Mouse (Mus musculus): ENCODE measurements at regions not wholly inside any gene's neighbourhood (a gene's known extent, or its start where the extent isn't known, plus 50 kb on each side); places are given as distances from the start of the nearest gene placed in this dataset.
A peak's percentile ranks its signal among the peaks of the same experiment; 100 is the strongest.

DNA sequence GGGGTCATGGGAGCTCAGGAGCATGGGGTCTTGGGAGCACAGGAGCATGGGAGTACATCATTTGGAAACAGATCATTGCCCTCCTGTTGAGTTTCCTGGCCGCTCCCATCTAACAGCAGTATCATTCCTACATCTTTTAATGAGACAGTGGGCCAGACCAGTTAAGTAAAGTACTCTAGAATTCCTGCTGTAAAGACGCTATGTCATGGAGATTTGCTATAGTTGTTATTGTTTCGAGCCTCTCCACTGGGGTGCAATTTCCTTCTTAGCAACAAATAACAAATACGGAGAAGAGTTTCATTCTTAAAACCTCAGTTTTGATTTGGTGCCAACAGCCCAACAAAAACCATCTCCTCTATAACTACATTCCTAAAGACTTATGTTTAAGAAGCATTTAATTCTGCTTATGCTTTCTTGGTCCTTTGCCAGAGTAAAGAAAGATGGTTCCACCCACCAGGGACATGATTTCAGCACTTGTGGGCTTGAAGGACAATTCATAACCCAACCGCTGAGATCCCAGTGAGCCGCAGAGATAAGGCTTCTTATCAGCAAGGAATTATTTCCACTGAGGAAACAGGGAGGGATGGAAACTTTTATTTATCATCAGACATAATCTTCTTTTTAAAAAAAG is 367.6 kb downstream of the Prdm2 start:
- Histone ChIP-seq H3K4me2 (no peak overlapping the region), H3K27ac (peak overlapping the region; percentile 49; the same call in 1 of the 2 replicates), H3K4me1 (peaks cover 6% of the 10 kb centered on the region), H3K4me3 (replicated peaks) (no peak overlapping the region), H3K36me3 (no peaks in the 10 kb centered on the region), H3K9ac (no peak overlapping the region), H3K27me3 (no peaks in the 10 kb centered on the region), H3K9me3 (replicated peaks) (no peaks in the 10 kb centered on the region)
- ATAC-seq (replicated peaks; ENCODE audit: low FRiP score), result no peak
- WGBS, result 62% methylated on average over 6 of the region's 6 CpGs

- Histone ChIP-seq H3K4me3 (replicated peaks) (no peak overlapping the region), H3K36me3 (no peaks in the 10 kb centered on the region), H3K27me3 (no peaks in the 10 kb centered on the region), H3K4me1 (peaks cover 1% of the 10 kb centered on the region), H3K27ac (no peak overlapping the region), H3K9ac (no peak overlapping the region), H3K4me2 (no peak overlapping the region), H3K9me3 (replicated peaks) (no peaks in the 10 kb centered on the region)
- ATAC-seq (replicated peaks; ENCODE audit: low FRiP score), result no peak
- 33% methylated on average over 4 of the region's 4 CpGs for WGBS
These were observed 373.3 kb downstream of the Prdm2 start for GRCm38 (mm10) chr4:142839540-142839939.

DNA sequence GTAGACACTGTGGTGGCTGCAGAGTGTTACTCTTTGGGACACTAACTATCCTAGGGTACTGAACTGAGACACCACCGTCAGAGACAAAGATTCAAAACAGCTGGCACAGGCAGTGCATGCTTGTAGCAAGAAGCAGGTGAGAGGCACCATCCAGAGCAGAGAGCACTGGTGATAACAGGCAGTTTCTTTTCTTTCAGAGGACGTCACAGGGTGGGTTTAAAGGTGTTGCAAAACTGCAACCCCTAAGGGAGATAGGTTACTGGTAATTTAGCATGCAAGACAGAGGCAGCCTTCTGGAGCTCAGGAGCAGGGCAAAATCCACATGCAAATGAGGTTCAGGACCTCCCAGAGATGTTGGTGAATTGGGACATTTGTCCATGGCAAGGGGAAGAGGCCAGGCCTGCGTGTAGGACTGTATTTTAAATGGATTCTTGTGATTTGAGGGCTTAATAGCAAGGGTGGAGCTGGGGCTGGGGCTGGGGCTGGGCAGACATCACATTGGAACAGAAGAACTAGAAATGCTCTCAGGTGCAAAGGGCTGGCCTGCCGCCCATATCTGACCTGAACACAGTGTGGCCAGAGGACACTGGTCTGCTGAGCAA is 374.3 kb downstream of the Prdm2 start:
- ATAC-seq (replicated peaks; ENCODE audit: low FRiP score), result no peak
- H3K4me3 ChIP-seq (replicated peaks), result no peak overlapping the region
- H3K27ac ChIP-seq, result no peak overlapping the region
- H3K9ac ChIP-seq, result no peak overlapping the region
- H3K36me3 ChIP-seq, result no peaks in the 10 kb centered on the region
- H3K4me2 ChIP-seq, result no peak overlapping the region
- 59% methylated on average over 4 of the region's 4 CpGs for WGBS
- H3K9me3 ChIP-seq (replicated peaks), result no peaks in the 10 kb centered on the region
- no peaks in the 10 kb centered on the region for H3K27me3 ChIP-seq
- H3K4me1 ChIP-seq, result no peaks in the 10 kb centered on the region

GRCm38 (mm10) chr4:142837636-142838035 is 375.2 kb downstream of the Prdm2 start:
- no peak overlapping the region for H3K9ac ChIP-seq
- H3K27me3 ChIP-seq, result no peaks in the 10 kb centered on the region
- ATAC-seq (replicated peaks; ENCODE audit: low FRiP score), result no peak
- H3K4me1 ChIP-seq, result no peaks in the 10 kb centered on the region
- no peaks in the 10 kb centered on the region for H3K9me3 ChIP-seq (replicated peaks)
- no peak overlapping the region for H3K4me3 ChIP-seq (replicated peaks)
- H3K27ac ChIP-seq, result no peak overlapping the region
- WGBS, result 75% methylated on average over 4 of the region's 4 CpGs
- no peak overlapping the region for H3K4me2 ChIP-seq
- H3K36me3 ChIP-seq, result no peaks in the 10 kb centered on the region

DNA sequence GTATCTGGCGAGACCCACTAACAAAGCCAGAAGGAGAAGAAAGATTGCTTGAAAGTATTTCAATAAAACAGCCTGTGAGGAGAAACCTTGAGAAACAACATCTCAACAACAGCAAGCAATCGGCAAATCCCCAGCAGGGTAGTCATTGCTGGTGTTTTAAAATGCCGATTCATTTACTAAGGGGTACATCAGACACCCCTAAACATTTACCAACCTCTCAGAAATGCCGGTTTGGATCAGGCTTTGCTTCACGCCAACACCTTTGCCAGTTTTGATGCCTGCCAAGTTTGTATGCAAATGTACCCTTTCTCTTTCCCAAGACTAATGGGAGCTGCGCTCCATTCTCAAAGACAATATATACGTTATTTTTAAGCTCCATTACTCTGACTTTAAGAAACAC is 383.1 kb downstream of the Prdm2 start:
- ATAC-seq (replicated peaks; ENCODE audit: low FRiP score), result no peak
- Histone ChIP-seq H3K27me3 (no peaks in the 10 kb centered on the region), H3K4me1 (peaks cover 9% of the 10 kb centered on the region; the same call in 1 of the 2 replicates), H3K36me3 (no peaks in the 10 kb centered on the region), H3K9me3 (replicated peaks) (no peaks in the 10 kb centered on the region), H3K4me3 (replicated peaks) (no peak overlapping the region), H3K4me2 (no peak overlapping the region), H3K9ac (no peak overlapping the region), H3K27ac (no peak overlapping the region)
- WGBS, result 83% methylated on average over 7 of the region's 7 CpGs

DNA sequence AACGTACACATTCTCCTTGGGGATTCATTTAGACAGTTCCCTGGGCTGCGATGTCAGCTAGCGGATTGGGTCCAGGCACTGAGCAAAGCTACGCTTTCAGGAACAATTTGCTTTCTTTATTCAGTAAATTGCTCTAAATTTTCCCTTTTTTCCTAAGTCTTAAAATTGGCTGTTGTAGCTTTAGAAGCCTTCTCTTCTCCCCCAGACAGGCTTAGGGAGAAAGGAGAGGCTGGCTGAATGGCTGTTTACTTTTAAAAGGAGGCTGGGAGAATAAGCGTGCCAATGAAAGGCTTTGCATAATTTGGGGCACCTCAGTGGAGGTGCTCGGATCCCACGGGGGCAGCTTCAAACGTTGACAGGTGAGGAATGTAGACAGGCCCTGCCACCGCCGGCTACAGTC is 383.8 kb downstream of the Prdm2 start:
- Histone ChIP-seq H3K9me3 (replicated peaks) (no peaks in the 10 kb centered on the region), H3K9ac (no peak overlapping the region), H3K36me3 (no peaks in the 10 kb centered on the region), H3K27me3 (no peaks in the 10 kb centered on the region), H3K27ac (no peak overlapping the region), H3K4me2 (no peak overlapping the region), H3K4me1 (peaks cover 9% of the 10 kb centered on the region; the same call in 1 of the 2 replicates), H3K4me3 (replicated peaks) (no peak overlapping the region)
- 36% methylated on average over 10 of the region's 10 CpGs for whole genome bisulfite sequencing
- no peak for ATAC-seq (replicated peaks; ENCODE audit: low FRiP score)

GRCm38 (mm10) chr4:142826250-142826893 is 386.4 kb downstream of the Prdm2 start:
- Histone ChIP-seq H3K4me3 (replicated peaks) (no peak overlapping the region), H3K9me3 (replicated peaks) (no peaks in the 10 kb centered on the region), H3K4me1 (peaks cover 9% of the 10 kb centered on the region; the same call in 1 of the 2 replicates), H3K36me3 (no peaks in the 10 kb centered on the region), H3K27ac (no peak overlapping the region), H3K9ac (no peak overlapping the region), H3K4me2 (peak overlapping the region; percentile 35), H3K27me3 (no peaks in the 10 kb centered on the region)
- 37% methylated on average over 13 of the region's 13 CpGs for WGBS
- 0 out of 2 replicates have a peak, but pooled peaks have one; percentile 62 for ATAC-seq (replicated peaks; ENCODE audit: low FRiP score)

- Histone ChIP-seq H3K27ac (no peak overlapping the region), H3K9ac (no peak overlapping the region), H3K4me3 (replicated peaks) (no peak overlapping the region), H3K4me1 (peaks cover 9% of the 10 kb centered on the region; the same call in 1 of the 2 replicates), H3K9me3 (replicated peaks) (no peaks in the 10 kb centered on the region), H3K4me2 (peak overlapping the region; percentile 35), H3K36me3 (no peaks in the 10 kb centered on the region), H3K27me3 (no peaks in the 10 kb centered on the region)
- ATAC-seq (replicated peaks; ENCODE audit: low FRiP score), result no peak
- 16% methylated on average over 5 of the region's 5 CpGs for WGBS
These were observed 387.0 kb downstream of the Prdm2 start for GRCm38 (mm10) chr4:142825786-142826185.

DNA sequence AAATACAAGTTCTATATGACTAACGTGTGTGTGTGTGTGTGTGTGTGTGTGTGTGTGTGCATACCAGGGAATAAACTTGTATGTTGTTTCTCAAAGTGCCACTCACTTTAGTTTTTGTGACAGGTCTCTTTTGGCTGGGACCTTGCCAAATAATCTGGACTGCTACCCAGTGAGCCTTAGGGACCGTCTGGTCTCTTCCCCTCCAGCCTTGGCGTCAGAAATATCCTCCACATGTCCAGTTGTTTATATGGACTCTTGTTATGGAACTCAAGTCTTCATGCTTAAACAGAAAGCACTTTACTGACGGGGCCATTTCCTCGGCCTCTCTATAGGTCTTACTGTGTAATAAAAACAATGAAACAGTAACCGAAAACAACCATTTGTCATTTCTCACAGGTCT is 394.4 kb downstream of the Prdm2 start:
- H3K27me3 ChIP-seq, result no peaks in the 10 kb centered on the region
- no peak overlapping the region for H3K27ac ChIP-seq
- no peaks in the 10 kb centered on the region for H3K9me3 ChIP-seq (replicated peaks)
- H3K4me2 ChIP-seq, result no peak overlapping the region
- H3K4me1 ChIP-seq, result no peaks in the 10 kb centered on the region
- ATAC-seq (replicated peaks; ENCODE audit: low FRiP score), result no peak
- no peaks in the 10 kb centered on the region for H3K36me3 ChIP-seq
- H3K9ac ChIP-seq, result no peak overlapping the region
- no peak overlapping the region for H3K4me3 ChIP-seq (replicated peaks)
- WGBS, result 50% methylated on average over 6 of the region's 6 CpGs

DNA sequence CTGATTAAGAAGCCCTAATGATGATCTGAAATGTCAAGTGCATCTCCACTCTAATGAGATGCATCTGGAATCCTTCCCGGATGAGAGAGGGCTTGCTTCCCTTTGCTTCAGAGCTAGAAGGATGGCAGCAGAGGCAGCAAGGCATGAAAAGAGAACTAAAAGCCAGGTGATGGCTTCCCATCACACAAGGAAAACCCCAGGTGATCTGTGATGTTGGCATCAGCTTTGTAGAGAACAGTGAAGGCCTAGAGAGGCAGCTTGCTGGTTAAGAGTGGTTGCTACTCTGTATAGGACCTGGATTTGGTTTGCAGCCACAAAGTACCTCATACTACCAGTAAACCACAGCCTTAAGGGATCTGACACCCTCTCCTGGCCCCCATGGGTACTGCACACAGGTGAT is 395.8 kb downstream of the Prdm2 start:
- WGBS, result 78% methylated on average over 1 of the region's 1 CpGs
- no peaks in the 10 kb centered on the region for H3K4me1 ChIP-seq
- no peaks in the 10 kb centered on the region for H3K9me3 ChIP-seq (replicated peaks)
- H3K36me3 ChIP-seq, result no peaks in the 10 kb centered on the region
- no peaks in the 10 kb centered on the region for H3K27me3 ChIP-seq
- no peak overlapping the region for H3K27ac ChIP-seq
- ATAC-seq (replicated peaks; ENCODE audit: low FRiP score), result no peak
- H3K9ac ChIP-seq, result no peak overlapping the region
- no peak overlapping the region for H3K4me2 ChIP-seq
- H3K4me3 ChIP-seq (replicated peaks), result no peak overlapping the region

DNA sequence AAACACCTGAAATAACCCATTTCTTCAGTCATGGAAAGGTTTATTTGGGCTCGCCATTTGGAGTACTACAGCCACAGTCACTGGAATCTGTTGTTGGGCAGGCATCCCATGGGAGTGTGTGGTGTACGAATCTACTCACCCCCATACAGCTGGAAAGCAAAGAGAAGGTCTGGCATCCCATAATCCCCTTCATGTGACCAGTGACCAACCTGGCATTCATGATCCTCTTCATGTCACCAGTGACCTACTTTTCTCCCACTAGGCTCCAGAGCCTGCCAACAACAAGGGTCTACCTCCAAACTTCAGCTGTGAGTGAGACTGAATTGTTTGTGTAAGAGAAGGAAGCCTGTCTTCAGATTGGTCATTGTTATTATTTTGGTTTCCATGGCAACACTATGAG is 409.0 kb downstream of the Prdm2 start:
- no peaks in the 10 kb centered on the region for H3K4me1 ChIP-seq
- no peaks in the 10 kb centered on the region for H3K9me3 ChIP-seq (replicated peaks)
- H3K9ac ChIP-seq, result no peak overlapping the region
- no peak overlapping the region for H3K4me3 ChIP-seq (replicated peaks)
- no peaks in the 10 kb centered on the region for H3K36me3 ChIP-seq
- no peak for ATAC-seq (replicated peaks; ENCODE audit: low FRiP score)
- no peak overlapping the region for H3K4me2 ChIP-seq
- 97% methylated on average over 2 of the region's 2 CpGs for WGBS
- no peaks in the 10 kb centered on the region; the same call in 1 of the 2 replicates for H3K27me3 ChIP-seq
- H3K27ac ChIP-seq, result no peak overlapping the region

DNA sequence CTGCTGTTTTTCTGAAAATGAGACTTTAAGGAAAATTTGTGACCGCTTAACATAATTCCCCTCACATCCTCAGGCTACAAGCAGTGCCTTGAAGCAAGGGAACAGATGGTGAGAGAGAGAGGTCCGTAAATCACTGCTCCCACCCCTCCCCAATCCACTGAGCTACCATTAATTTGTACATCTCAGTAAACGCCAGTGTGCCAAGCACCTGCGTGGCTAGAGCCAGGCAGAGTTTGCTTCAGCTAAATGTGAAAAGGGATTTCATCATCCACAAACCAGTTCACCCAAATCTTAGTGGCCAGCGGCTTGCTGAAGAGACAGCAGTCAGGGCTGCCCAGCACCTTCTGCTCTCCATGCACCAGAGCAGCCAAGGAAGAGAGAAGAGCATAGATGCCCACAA is 413.5 kb downstream of the Prdm2 start:
- no peaks in the 10 kb centered on the region; the same call in 1 of the 2 replicates for H3K27me3 ChIP-seq
- no peak for ATAC-seq (replicated peaks; ENCODE audit: low FRiP score)
- 30% methylated on average over 5 of the region's 5 CpGs for WGBS
- H3K4me1 ChIP-seq, result no peaks in the 10 kb centered on the region
- H3K9ac ChIP-seq, result no peak overlapping the region
- H3K4me2 ChIP-seq, result no peak overlapping the region
- no peak overlapping the region for H3K4me3 ChIP-seq (replicated peaks)
- no peak overlapping the region for H3K27ac ChIP-seq
- H3K9me3 ChIP-seq (replicated peaks), result no peaks in the 10 kb centered on the region
- no peaks in the 10 kb centered on the region for H3K36me3 ChIP-seq

Data from kidney, embryonic 15.5 days (tissue).